Mouse (Mus musculus): Measurements from ENCODE around the gene Ugt2b37.
"Not testable (repeated sequence)": the region's sequence is repeated elsewhere in the genome, so short reads cannot be mapped to it uniquely, and the experiment has no call there.

Ugt2b37 gene

GRCm38 (mm10) chr5:87254676-87255075, at the start of gene Ugt2b37:
Gene Ugt2b37 (minus strand): TSS chr5:87254804.
- not testable (repeated sequence) for DNase-seq (ENCODE audit: extremely low read depth, low read depth)

- not testable (repeated sequence) for DNase-seq (ENCODE audit: extremely low read depth, low read depth)
Measured at GRCm38 (mm10) chr5:87286180-87286579, 31.6 kb upstream of the Ugt2b37 start.

- DNase-seq (ENCODE audit: extremely low read depth, low read depth) = not testable (repeated sequence)
Measured at GRCm38 (mm10) chr5:87275986-87276385, 21.4 kb upstream of the Ugt2b37 start.

GRCm38 (mm10) chr5:87275581-87275980, 21.0 kb upstream of the Ugt2b37 start:
- DNase-seq (ENCODE audit: extremely low read depth, low read depth) = no peak

- DNase-seq (ENCODE audit: extremely low read depth, low read depth) = no peak
Measured at GRCm38 (mm10) chr5:87255831-87256230, 1.2 kb upstream of the Ugt2b37 start.

GRCm38 (mm10) chr5:87242140-87242539, 12.5 kb downstream of the Ugt2b37 start:
- DNase-seq (ENCODE audit: extremely low read depth, low read depth) = not testable (repeated sequence)

- DNase-seq (ENCODE audit: extremely low read depth, low read depth) = not testable (repeated sequence)
Measured at GRCm38 (mm10) chr5:87196430-87196829, 58.2 kb downstream of the Ugt2b37 start.
